Mouse (Mus musculus) retina, adult 2 months (tissue): ENCODE measurements around the gene Fam171b.

ENCODE experiments used
- DNase-seq: peaks from one replicate; pipeline ENCODE4 v3.0.0-alpha.2; 2012; ENCODE audit warnings: low read depth, low spot score

Gene Fam171b

DNA sequence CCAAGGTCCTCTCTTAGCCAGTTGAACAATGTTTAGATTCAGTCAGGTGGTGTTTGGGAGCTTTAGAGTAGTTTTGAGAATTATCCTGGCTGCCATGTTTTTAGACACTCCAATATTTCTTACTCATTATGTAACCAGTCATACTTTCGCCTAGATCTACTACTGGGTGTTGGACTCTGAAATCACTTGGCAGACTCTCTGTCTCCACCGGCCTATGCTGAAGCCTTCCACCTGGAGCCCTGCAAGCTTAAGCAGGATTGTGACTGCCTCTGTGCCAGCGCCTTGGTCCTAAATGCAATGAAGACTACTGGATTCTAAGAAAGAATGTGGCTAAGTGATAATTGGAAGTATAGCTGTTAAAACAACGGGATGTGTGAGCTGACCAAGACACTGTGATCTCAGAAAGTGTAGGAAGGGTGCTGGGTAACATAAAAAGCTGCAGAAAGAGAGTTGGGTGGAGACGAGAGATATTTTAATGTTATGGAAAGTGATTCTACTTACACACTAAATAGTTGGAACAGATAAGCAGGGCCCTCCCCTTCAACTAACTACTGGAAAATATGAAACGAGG is 71.5 kb downstream of the Fam171b start:
- no peak for DNase-seq

- no peak for DNase-seq
Observed at GRCm38 (mm10) chr2:83893701-83894100, 81.3 kb downstream of the Fam171b start.

DNA sequence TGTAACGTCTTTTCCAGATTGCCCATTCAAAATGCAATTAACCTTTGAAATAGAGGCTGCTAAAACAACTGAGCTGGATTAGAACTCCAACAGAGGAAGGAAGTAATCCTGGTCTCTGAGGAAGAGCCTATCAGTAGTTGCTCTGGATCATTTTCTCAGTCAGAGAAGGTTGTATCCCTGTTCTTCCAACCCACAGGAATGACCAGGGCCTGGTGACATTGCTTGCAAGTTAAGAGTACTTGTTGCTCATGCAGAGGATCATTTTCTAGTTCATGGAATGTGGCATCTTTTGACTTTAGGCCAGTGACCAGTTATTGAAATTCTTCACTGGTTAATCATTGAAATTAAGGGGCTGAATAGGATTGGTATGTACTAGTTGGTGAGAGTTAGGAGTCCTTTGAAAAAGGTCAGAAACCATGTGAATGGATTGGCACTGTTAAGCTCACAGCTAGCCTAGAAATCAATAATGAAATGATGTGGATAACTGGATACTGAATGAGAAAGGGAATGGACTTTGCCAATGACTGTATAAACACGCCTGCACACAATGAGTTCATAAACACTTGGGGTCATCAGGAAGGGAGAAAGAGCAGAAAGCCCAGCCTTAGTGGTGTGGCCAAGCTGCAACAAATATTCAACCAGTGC is 89.6 kb downstream of the Fam171b start:
- DNase-seq = no peak

DNA sequence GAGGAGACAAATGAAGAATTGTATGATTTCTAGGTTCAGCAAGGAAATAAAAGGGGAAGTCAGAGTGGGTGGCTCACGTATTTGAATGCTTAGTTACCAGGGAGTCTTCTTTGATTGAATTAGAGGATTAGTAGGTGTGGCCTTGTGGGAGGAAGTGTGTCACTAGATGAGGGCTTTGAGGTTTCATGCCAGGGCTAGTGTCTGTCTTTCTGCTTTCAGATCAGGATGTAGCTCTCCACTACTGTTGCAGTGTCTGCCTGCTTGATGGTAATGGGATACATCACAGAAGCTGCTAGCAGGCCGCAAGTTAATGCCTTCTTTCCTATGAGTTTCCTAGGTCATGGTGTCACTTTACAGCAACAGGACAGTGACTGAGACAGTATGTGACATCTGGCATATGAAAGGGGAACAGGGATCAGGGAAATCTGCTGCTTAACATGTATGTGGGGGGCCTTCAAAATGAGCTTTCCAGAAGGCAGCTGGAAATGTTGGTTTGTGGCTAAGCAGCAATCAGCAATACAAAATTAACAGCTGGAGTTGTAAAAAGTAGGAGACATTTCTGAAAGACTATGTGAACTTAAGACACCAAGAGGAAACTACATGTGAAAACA is 117.1 kb downstream of the Fam171b start:
- DNase-seq = no peak
